Mouse (Mus musculus): ENCODE data around the gene Nop16. TPM values are rescaled to one million over a fixed set of nuclear protein-coding genes. Genes with fewer than 3 reads are reported as not detected.

Gene Nop16
- polyA plus RNA-seq (2014; fragmentation: Nextera tagmentation; extraction: Ambion mirVana): 44.1 and 45.0 TPM in 2 replicates

- H3K27me3 ChIP-seq (ENCODE audit: control insufficient read depth, insufficient read depth, low read length): no peaks in the 10 kb centered on the region
- H3K36me3 ChIP-seq (ENCODE audit: control insufficient read depth, insufficient read depth, low read length): peaks cover 5% of the 10 kb centered on the region; the same call in 1 of the 2 replicates
- peak within 1 kb of the TSS; percentile 72 for H3K9ac ChIP-seq (replicated peaks; ENCODE audit: low read depth, low read length)
- ATAC-seq (ENCODE audit: low read depth): peak; percentile 97
- peaks cover 14% of the 10 kb centered on the region; the same call in 1 of the 2 replicates for H3K4me1 ChIP-seq (ENCODE audit: control insufficient read depth, insufficient read depth, low read length)
- peak within 1 kb of the TSS; percentile 89 for H3K27ac ChIP-seq (ENCODE audit: low read depth, low read length)
- peak within 1 kb of the TSS; percentile 72 for H3K4me2 ChIP-seq (ENCODE audit: low read depth, low read length)
- no peaks in the 10 kb centered on the region for H3K9me3 ChIP-seq (ENCODE audit: control insufficient read depth, low read length)
- H3K4me3 ChIP-seq (ENCODE audit: low read depth, low read length): peak within 1 kb of the TSS; percentile 70
- WGBS: under 1% methylated on average over 50 of the region's 51 CpGs
These were observed at the start of gene Nop16, which contains the start of gene Higd2a for GRCm38 (mm10) chr13:54589996-54590951. Gene Nop16 (minus strand): TSS chr13:54590090. Gene Higd2a (plus strand): TSS chr13:54590207.

- H3K4me3 ChIP-seq (ENCODE audit: low read depth, low read length): no peak overlapping the region
- H3K4me2 ChIP-seq (ENCODE audit: low read depth, low read length): no peak overlapping the region
- WGBS: 97% methylated on average over 3 of the region's 3 CpGs
- H3K4me1 ChIP-seq (ENCODE audit: control insufficient read depth, insufficient read depth, low read length): no peaks in the 10 kb centered on the region
- no peak for ATAC-seq (ENCODE audit: low read depth)
- peaks cover 12% of the 10 kb centered on the region for H3K36me3 ChIP-seq (ENCODE audit: control insufficient read depth, insufficient read depth, low read length)
- H3K9ac ChIP-seq (replicated peaks; ENCODE audit: low read depth, low read length): no peak overlapping the region
- no peak overlapping the region for H3K27ac ChIP-seq (ENCODE audit: low read depth, low read length)
- no peaks in the 10 kb centered on the region for H3K27me3 ChIP-seq (ENCODE audit: control insufficient read depth, insufficient read depth, low read length)
- H3K9me3 ChIP-seq (ENCODE audit: control insufficient read depth, low read length): no peaks in the 10 kb centered on the region
These were observed 45.1 kb upstream of the Nop16 start for GRCm38 (mm10) chr13:54635011-54635410.

GRCm38 (mm10) chr13:54632731-54633277 lies 42.9 kb upstream of the Nop16 start:
- Histone ChIP-seq H3K9me3 (ENCODE audit: control insufficient read depth, low read length) (no peaks in the 10 kb centered on the region), H3K27ac (ENCODE audit: low read depth, low read length) (no peak overlapping the region), H3K27me3 (ENCODE audit: control insufficient read depth, insufficient read depth, low read length) (no peaks in the 10 kb centered on the region), H3K4me3 (ENCODE audit: low read depth, low read length) (no peak overlapping the region), H3K4me2 (ENCODE audit: low read depth, low read length) (no peak overlapping the region), H3K36me3 (ENCODE audit: control insufficient read depth, insufficient read depth, low read length) (peaks cover 4% of the 10 kb centered on the region; the same call in 1 of the 2 replicates), H3K9ac (replicated peaks; ENCODE audit: low read depth, low read length) (no peak overlapping the region), H3K4me1 (ENCODE audit: control insufficient read depth, insufficient read depth, low read length) (no peaks in the 10 kb centered on the region)
- WGBS: 73% methylated on average over 3 of the region's 3 CpGs
- ATAC-seq (ENCODE audit: low read depth): no peak

DNA sequence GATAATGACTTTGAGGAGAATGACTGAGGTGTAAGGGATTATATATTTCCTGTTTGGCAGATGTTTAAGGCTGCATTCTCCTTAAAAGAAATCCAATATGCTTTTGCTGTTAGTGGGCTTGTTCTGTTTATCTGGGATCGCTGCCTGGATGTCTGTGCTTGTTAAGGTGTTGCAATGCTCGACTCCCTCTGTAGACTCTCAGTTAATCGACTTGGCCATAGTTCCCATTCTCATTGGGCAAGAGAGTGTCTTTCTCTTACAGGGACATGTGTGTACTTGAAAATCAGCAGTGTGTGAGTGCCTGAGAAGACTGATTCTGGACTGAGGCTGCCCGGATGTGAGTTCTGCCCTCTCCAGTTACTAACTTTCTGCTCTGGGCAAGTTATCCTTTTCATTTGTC lies 39.2 kb upstream of the Nop16 start:
- no peak overlapping the region for H3K27ac ChIP-seq (ENCODE audit: low read depth, low read length)
- H3K36me3 ChIP-seq (ENCODE audit: control insufficient read depth, insufficient read depth, low read length): peaks cover 4% of the 10 kb centered on the region; the same call in 1 of the 2 replicates
- ATAC-seq (ENCODE audit: low read depth): no peak
- peaks cover 6% of the 10 kb centered on the region; the same call in 1 of the 2 replicates for H3K4me1 ChIP-seq (ENCODE audit: control insufficient read depth, insufficient read depth, low read length)
- 94% methylated on average over 4 of the region's 4 CpGs for WGBS
- H3K4me2 ChIP-seq (ENCODE audit: low read depth, low read length): no peak overlapping the region
- no peak overlapping the region for H3K4me3 ChIP-seq (ENCODE audit: low read depth, low read length)
- H3K27me3 ChIP-seq (ENCODE audit: control insufficient read depth, insufficient read depth, low read length): no peaks in the 10 kb centered on the region
- no peaks in the 10 kb centered on the region for H3K9me3 ChIP-seq (ENCODE audit: control insufficient read depth, low read length)
- H3K9ac ChIP-seq (replicated peaks; ENCODE audit: low read depth, low read length): no peak overlapping the region

DNA sequence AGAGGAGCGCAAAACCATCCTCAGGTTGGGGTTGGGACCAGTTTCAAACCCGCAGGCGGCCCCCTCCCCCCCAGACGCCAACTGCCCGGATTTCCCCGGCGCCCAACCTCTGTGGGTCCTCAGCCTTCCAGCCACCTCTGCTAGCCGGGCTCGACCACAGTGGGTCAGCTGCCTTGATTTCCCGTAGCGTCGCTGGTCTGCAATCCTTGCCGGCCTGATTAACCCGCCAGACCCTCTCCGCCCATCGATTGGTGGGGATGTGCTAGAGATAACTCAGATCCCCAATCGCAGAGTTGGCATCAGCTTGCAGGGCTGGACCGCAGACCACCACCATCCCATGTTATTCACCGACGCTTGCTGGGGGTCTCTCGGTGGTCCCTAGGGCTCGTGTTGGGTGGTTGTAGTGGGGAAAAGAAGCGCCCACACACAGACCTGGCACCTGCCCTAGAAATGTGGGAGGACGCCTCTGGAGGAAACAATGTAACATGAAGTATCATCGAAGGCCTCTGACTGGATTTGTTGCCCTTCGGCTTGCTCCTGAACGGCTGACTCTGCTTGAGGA lies 32.2 kb upstream of the Nop16 start:
- 2% methylated on average over 26 of the region's 27 CpGs for WGBS
- peaks cover 14% of the 10 kb centered on the region; the same call in 1 of the 2 replicates for H3K4me1 ChIP-seq (ENCODE audit: control insufficient read depth, insufficient read depth, low read length)
- H3K9ac ChIP-seq (replicated peaks; ENCODE audit: low read depth, low read length): peak overlapping the region; percentile 92
- H3K27ac ChIP-seq (ENCODE audit: low read depth, low read length): peak overlapping the region; percentile 92
- no peaks in the 10 kb centered on the region for H3K27me3 ChIP-seq (ENCODE audit: control insufficient read depth, insufficient read depth, low read length)
- H3K9me3 ChIP-seq (ENCODE audit: control insufficient read depth, low read length): no peaks in the 10 kb centered on the region
- H3K36me3 ChIP-seq (ENCODE audit: control insufficient read depth, insufficient read depth, low read length): no peaks in the 10 kb centered on the region
- no peak; the same call in none of the 2 replicates for ATAC-seq (ENCODE audit: low read depth)
- H3K4me2 ChIP-seq (ENCODE audit: low read depth, low read length): peak overlapping the region; percentile 87
- H3K4me3 ChIP-seq (ENCODE audit: low read depth, low read length): peak overlapping the region; percentile 98

- Histone ChIP-seq H3K9me3 (ENCODE audit: control insufficient read depth, low read length) (no peaks in the 10 kb centered on the region), H3K9ac (replicated peaks; ENCODE audit: low read depth, low read length) (peak within 1 kb of the TSS; percentile 92), H3K4me3 (ENCODE audit: low read depth, low read length) (peak within 1 kb of the TSS; percentile 98), H3K4me2 (ENCODE audit: low read depth, low read length) (peak within 1 kb of the TSS; percentile 87), H3K27me3 (ENCODE audit: control insufficient read depth, insufficient read depth, low read length) (no peaks in the 10 kb centered on the region), H3K36me3 (ENCODE audit: control insufficient read depth, insufficient read depth, low read length) (no peaks in the 10 kb centered on the region), H3K4me1 (ENCODE audit: control insufficient read depth, insufficient read depth, low read length) (peaks cover 14% of the 10 kb centered on the region; the same call in 1 of the 2 replicates), H3K27ac (ENCODE audit: low read depth, low read length) (peak within 1 kb of the TSS; percentile 92)
- WGBS: 12% methylated on average over 44 of the region's 44 CpGs
- peak; percentile 98 for ATAC-seq (ENCODE audit: low read depth)
These were observed 31.5 kb upstream of the Nop16 start, which contains the start of gene Faf2 for GRCm38 (mm10) chr13:54621155-54621932. Gene Faf2 (plus strand): TSS chr13:54621784.

GRCm38 (mm10) chr13:54616998-54617397 lies 27.1 kb upstream of the Nop16 start:
- H3K4me3 ChIP-seq (ENCODE audit: low read depth, low read length): no peak overlapping the region
- H3K4me1 ChIP-seq (ENCODE audit: control insufficient read depth, insufficient read depth, low read length): no peaks in the 10 kb centered on the region
- no peak for ATAC-seq (ENCODE audit: low read depth)
- 72% methylated on average over 6 of the region's 6 CpGs for WGBS
- H3K9ac ChIP-seq (replicated peaks; ENCODE audit: low read depth, low read length): no peak overlapping the region
- H3K27ac ChIP-seq (ENCODE audit: low read depth, low read length): no peak overlapping the region
- H3K36me3 ChIP-seq (ENCODE audit: control insufficient read depth, insufficient read depth, low read length): no peaks in the 10 kb centered on the region
- no peaks in the 10 kb centered on the region for H3K27me3 ChIP-seq (ENCODE audit: control insufficient read depth, insufficient read depth, low read length)
- H3K4me2 ChIP-seq (ENCODE audit: low read depth, low read length): no peak overlapping the region
- H3K9me3 ChIP-seq (ENCODE audit: control insufficient read depth, low read length): no peaks in the 10 kb centered on the region

- H3K9me3 ChIP-seq (ENCODE audit: control insufficient read depth, low read length): no peaks in the 10 kb centered on the region
- no peaks in the 10 kb centered on the region for H3K27me3 ChIP-seq (ENCODE audit: control insufficient read depth, insufficient read depth, low read length)
- H3K4me1 ChIP-seq (ENCODE audit: control insufficient read depth, insufficient read depth, low read length): 0 out of 2 replicates have a peak, but pooled peaks cover 4% of the 10 kb centered on the region
- no peak overlapping the region for H3K4me3 ChIP-seq (ENCODE audit: low read depth, low read length)
- no peak for ATAC-seq (ENCODE audit: low read depth)
- H3K27ac ChIP-seq (ENCODE audit: low read depth, low read length): no peak overlapping the region
- H3K9ac ChIP-seq (replicated peaks; ENCODE audit: low read depth, low read length): no peak overlapping the region
- 86% methylated on average over 8 of the region's 8 CpGs for WGBS
- H3K36me3 ChIP-seq (ENCODE audit: control insufficient read depth, insufficient read depth, low read length): no peaks in the 10 kb centered on the region
- H3K4me2 ChIP-seq (ENCODE audit: low read depth, low read length): no peak overlapping the region
These were observed 26.4 kb upstream of the Nop16 start for GRCm38 (mm10) chr13:54616307-54616706.
